Comparison of ENCODE assay signal across 12 mouse cellular contexts in genomic region chr14:25128160-25128547, GRCm38 (mm10).
A peak's percentile ranks its signal among the peaks of the same experiment; 100 is the strongest.
DNase-seq lines count a peak whose midpoint lies in the region; ATAC-seq and TF ChIP-seq lines count a peak whose summit lies in the region.
"Had no signal": no experiment of that assay in that cellular context is flagged by ENCODE, and none has a peak within 500 bp of the region (broad histone marks: within the 10 kb centered on the region; RNA-seq: fewer than 3 reads in every experiment).

No protein-coding gene starts in this region.

- ATAC-seq in frontal cortex, adult (ENCODE audit: low TSS enrichment): peak; percentile 31
- no peak for ATAC-seq in forebrain, embryonic 14.5 days
- ATAC-seq in limb, embryonic 11.5 days (ENCODE audit: insufficient number of reproducible peaks, low FRiP score, low TSS enrichment, low read depth): no peak
- peak; percentile 23; the same call in 1 of the 2 replicates for ATAC-seq in neural tube, embryonic 12.5 days (ENCODE audit: low FRiP score, low read depth)
- ATAC-seq in kidney, embryonic 14.5 days (ENCODE audit: low FRiP score, low TSS enrichment): no peak
- no peak for ATAC-seq in stomach, postnatal 0 days (ENCODE audit: low FRiP score, low TSS enrichment)
- ATAC-seq: activated CD4-positive, CD25-positive, alpha-beta regulatory T cell, adult 4 months had no signal

- no peaks in the 10 kb centered on the region for H3K79me2 ChIP-seq in heart, adult 2 months (replicated peaks; ENCODE audit: control insufficient read depth, insufficient read depth, low read length)

- no peak for TF ChIP-seq CTCF in stomach, postnatal 0 days (IDR thresholded peaks at IDR 0.05; ENCODE audit: low read depth)
- TF ChIP-seq CTCF in heart, adult 2 months (IDR thresholded peaks at IDR 0.05): no peak

- peak overlapping the region; percentile 48 for H3K9ac ChIP-seq in forebrain, embryonic 14.5 days (ENCODE audit: low read length)
- H3K9ac ChIP-seq in limb, embryonic 11.5 days (ENCODE audit: low read length): no peak overlapping the region
- H3K9ac ChIP-seq in neural tube, embryonic 12.5 days: peak overlapping the region; percentile 3; the same call in 1 of the 2 replicates
- H3K9ac ChIP-seq in kidney, embryonic 14.5 days (ENCODE audit: low read depth, low read length): no peak overlapping the region
- no peak overlapping the region for H3K9ac ChIP-seq in stomach, postnatal 0 days (ENCODE audit: low read length)
- no peak overlapping the region for H3K9ac ChIP-seq in heart, adult 2 months (ENCODE audit: low read depth, low read length)
- H3K9ac ChIP-seq: liver, embryonic 15.5 days had no signal

- no peak for DNase-seq in frontal cortex, postnatal 10 days (ENCODE audit: low spot score in 2 of 2)
- peak; percentile 29 for DNase-seq in forebrain, embryonic 14.5 days (ENCODE audit: low spot score)
- peak; percentile 36 for DNase-seq in limb, embryonic 11.5 days (ENCODE audit: low spot score)
- DNase-seq in stomach, postnatal 0 days (ENCODE audit: low spot score): no peak
- DNase-seq in heart, adult 2 months: no peak
- DNase-seq: B cell, adult 2 months; kidney, adult 8-10 months had no signal

- peak overlapping the region; percentile 23 for H3K4me2 ChIP-seq in forebrain, embryonic 14.5 days (ENCODE audit: low read length)
- H3K4me2 ChIP-seq in limb, embryonic 11.5 days (ENCODE audit: low read depth, severe bottlenecking): no peak overlapping the region
- peak overlapping the region; percentile 17; the same call in 1 of the 2 replicates for H3K4me2 ChIP-seq in neural tube, embryonic 12.5 days (replicated peaks)
- H3K4me2 ChIP-seq in kidney, embryonic 14.5 days (replicated peaks; ENCODE audit: low read depth, low read length): no peak overlapping the region
- H3K4me2 ChIP-seq in stomach, postnatal 0 days (replicated peaks; ENCODE audit: low read depth): no peak overlapping the region
- H3K4me2 ChIP-seq: liver, embryonic 15.5 days had no signal

- WGBS in forebrain, embryonic 14.5 days: 56% methylated on average over 6 of the region's 6 CpGs
- WGBS in limb, embryonic 11.5 days: 73% methylated on average over 6 of the region's 6 CpGs
- WGBS in neural tube, embryonic 12.5 days: 58% methylated on average over 6 of the region's 6 CpGs
- 63% methylated on average over 6 of the region's 6 CpGs for WGBS in kidney, embryonic 14.5 days
- WGBS in stomach, postnatal 0 days: 52% methylated on average over 6 of the region's 6 CpGs
- 66% methylated on average over 6 of the region's 6 CpGs for WGBS in heart, adult 2 months

- H3K27me3 ChIP-seq in forebrain, embryonic 14.5 days (replicated peaks; ENCODE audit: control insufficient read depth, insufficient read depth, low read length): no peaks in the 10 kb centered on the region
- no peaks in the 10 kb centered on the region for H3K27me3 ChIP-seq in limb, embryonic 11.5 days (ENCODE audit: control insufficient read depth, insufficient read depth, low read length)
- H3K27me3 ChIP-seq in neural tube, embryonic 12.5 days (replicated peaks): no peaks in the 10 kb centered on the region
- no peaks in the 10 kb centered on the region for H3K27me3 ChIP-seq in kidney, embryonic 14.5 days (ENCODE audit: control insufficient read depth, insufficient read depth, low read length)
- H3K27me3 ChIP-seq in stomach, postnatal 0 days (ENCODE audit: control insufficient read depth, insufficient read depth, low read length): no peaks in the 10 kb centered on the region
- H3K27me3 ChIP-seq in heart, adult 2 months (ENCODE audit: control insufficient read depth, insufficient read depth, low read length): no peaks in the 10 kb centered on the region
- H3K27me3 ChIP-seq: liver, embryonic 15.5 days had no signal

- peak overlapping the region; percentile 82 for H3K27ac ChIP-seq in forebrain, embryonic 14.5 days (ENCODE audit: low read depth, low read length)
- H3K27ac ChIP-seq in limb, embryonic 11.5 days (replicated peaks; ENCODE audit: low read depth, low read length): no peak overlapping the region; the same call in 1 of the 2 replicates
- H3K27ac ChIP-seq in neural tube, embryonic 12.5 days: peak overlapping the region; percentile 47; the same call in 1 of the 2 replicates
- H3K27ac ChIP-seq in kidney, embryonic 14.5 days (ENCODE audit: low read depth, low read length): no peak overlapping the region
- no peak overlapping the region for H3K27ac ChIP-seq in stomach, postnatal 0 days (replicated peaks)
- H3K27ac ChIP-seq in heart, adult 2 months: no peak overlapping the region
- H3K27ac ChIP-seq: liver, embryonic 15.5 days had no signal

- intact Hi-C loops in heart, adult 2 months (cut with DNase I): loop anchor here (5.0 kb wide), 1 partner anchor 49 kb away; no protein-coding TSS in a partner anchor

- H3K4me1 ChIP-seq in forebrain, embryonic 14.5 days (ENCODE audit: control insufficient read depth, insufficient read depth, low read length): peaks cover 35% of the 10 kb centered on the region
- peaks cover 35% of the 10 kb centered on the region for H3K4me1 ChIP-seq in limb, embryonic 11.5 days (ENCODE audit: control insufficient read depth, insufficient read depth, low read length)
- H3K4me1 ChIP-seq in neural tube, embryonic 12.5 days: peaks cover 40% of the 10 kb centered on the region
- peaks cover 18% of the 10 kb centered on the region for H3K4me1 ChIP-seq in kidney, embryonic 14.5 days (ENCODE audit: control insufficient read depth, insufficient read depth, low read length)
- no peaks in the 10 kb centered on the region; the same call in 1 of the 2 replicates for H3K4me1 ChIP-seq in stomach, postnatal 0 days (replicated peaks; ENCODE audit: control insufficient read depth, insufficient read depth)
- no peaks in the 10 kb centered on the region for H3K4me1 ChIP-seq in heart, adult 2 months (ENCODE audit: control insufficient read depth, insufficient read depth, low read length)
- H3K4me1 ChIP-seq: liver, embryonic 15.5 days had no signal

- TF ChIP-seq POLR2A in heart, adult 2 months (IDR thresholded peaks at IDR 0.05; ENCODE audit: insufficient read depth, low read depth, low read length): no peak

- no peaks in the 10 kb centered on the region for H3K36me3 ChIP-seq in forebrain, embryonic 14.5 days (ENCODE audit: control insufficient read depth, insufficient read depth, low read length)
- H3K36me3 ChIP-seq in limb, embryonic 11.5 days (ENCODE audit: control insufficient read depth, insufficient read depth, low read length): no peaks in the 10 kb centered on the region
- no peaks in the 10 kb centered on the region for H3K36me3 ChIP-seq in neural tube, embryonic 12.5 days
- no peaks in the 10 kb centered on the region for H3K36me3 ChIP-seq in kidney, embryonic 14.5 days (ENCODE audit: control insufficient read depth, insufficient read depth, low read length)
- no peaks in the 10 kb centered on the region for H3K36me3 ChIP-seq in stomach, postnatal 0 days (ENCODE audit: control insufficient read depth, insufficient read depth, low read length)
- H3K36me3 ChIP-seq in heart, adult 2 months (ENCODE audit: control insufficient read depth, insufficient read depth, low read length): no peaks in the 10 kb centered on the region
- H3K36me3 ChIP-seq: liver, embryonic 15.5 days had no signal

- H3K4me3 ChIP-seq in forebrain, embryonic 14.5 days (ENCODE audit: low read depth, low read length): no peak overlapping the region
- H3K4me3 ChIP-seq in limb, embryonic 11.5 days (ENCODE audit: low read depth, low read length): no peak overlapping the region
- H3K4me3 ChIP-seq in neural tube, embryonic 12.5 days: no peak overlapping the region
- no peak overlapping the region for H3K4me3 ChIP-seq in kidney, embryonic 14.5 days (ENCODE audit: low read length)
- no peak overlapping the region for H3K4me3 ChIP-seq in stomach, postnatal 0 days (ENCODE audit: low read depth, low read length)
- no peak overlapping the region for H3K4me3 ChIP-seq in heart, adult 2 months
- H3K4me3 ChIP-seq: liver, embryonic 15.5 days had no signal

- no peak for TF ChIP-seq EP300 in stomach, postnatal 0 days (optimal IDR thresholded peaks at IDR 0.05)
- no peak for TF ChIP-seq EP300 in heart, adult 2 months (IDR thresholded peaks at IDR 0.05; ENCODE audit: insufficient read depth, low read depth, low read length)

- no peaks in the 10 kb centered on the region for H3K9me3 ChIP-seq in forebrain, embryonic 14.5 days (replicated peaks; ENCODE audit: control insufficient read depth, low read length)
- H3K9me3 ChIP-seq in limb, embryonic 11.5 days (ENCODE audit: control insufficient read depth, low read length): no peaks in the 10 kb centered on the region
- H3K9me3 ChIP-seq in neural tube, embryonic 12.5 days: no peaks in the 10 kb centered on the region
- peaks cover under 1% of the 10 kb centered on the region; the same call in 1 of the 2 replicates for H3K9me3 ChIP-seq in kidney, embryonic 14.5 days (ENCODE audit: control insufficient read depth, low read length)
- no peaks in the 10 kb centered on the region for H3K9me3 ChIP-seq in stomach, postnatal 0 days (ENCODE audit: control insufficient read depth, low read length)
- H3K9me3 ChIP-seq: liver, embryonic 15.5 days had no signal

Comparison
In these comparisons a context has a peak if more than half of its experiments do, and no peak if none do; other contexts are left out.
1. ATAC-seq: peak in frontal cortex, adult (single experiment) and neural tube, embryonic 12.5 days (single experiment); none in forebrain, embryonic 14.5 days (single experiment), limb, embryonic 11.5 days (single experiment), kidney, embryonic 14.5 days (single experiment) and stomach, postnatal 0 days (single experiment).
2. DNase-seq: peak in forebrain, embryonic 14.5 days (single experiment) and limb, embryonic 11.5 days (single experiment); none in frontal cortex, postnatal 10 days (0 of 2), stomach, postnatal 0 days (single experiment) and heart, adult 2 months (0 of 2).
3. H3K27ac ChIP-seq: peak in forebrain, embryonic 14.5 days (single experiment) and neural tube, embryonic 12.5 days (single experiment); none in limb, embryonic 11.5 days (single experiment), kidney, embryonic 14.5 days (single experiment), stomach, postnatal 0 days (single experiment) and heart, adult 2 months (single experiment).
4. H3K4me2 ChIP-seq: peak in forebrain, embryonic 14.5 days (single experiment) and neural tube, embryonic 12.5 days (single experiment); none in limb, embryonic 11.5 days (single experiment), kidney, embryonic 14.5 days (single experiment) and stomach, postnatal 0 days (single experiment).
5. H3K9ac ChIP-seq: peak in forebrain, embryonic 14.5 days (single experiment) and neural tube, embryonic 12.5 days (single experiment); none in limb, embryonic 11.5 days (single experiment), kidney, embryonic 14.5 days (single experiment), stomach, postnatal 0 days (single experiment) and heart, adult 2 months (single experiment).